In genomic region chr14:20400071-20400470, GRCm38 (mm10) we compare ENCODE assay signal across 8 mouse cellular contexts. TPM values are rescaled to one million over a fixed set of nuclear protein-coding genes. Genes with fewer than 3 reads are reported as not detected.
DNase-seq lines count a peak whose midpoint lies in the region; ATAC-seq and TF ChIP-seq lines count a peak whose summit lies in the region.

No protein-coding gene starts in this region.

- ATAC-seq in frontal cortex, adult (ENCODE audit: low TSS enrichment), result peak; percentile 86
- no peak for ATAC-seq in midbrain, postnatal 0 days (ENCODE audit: low FRiP score)
- no peak for ATAC-seq in midbrain, embryonic 16.5 days
- ATAC-seq in common myeloid progenitor, adult 5-6 weeks (replicated peaks; ENCODE audit: low read depth, poor library complexity, severe bottlenecking), result peak; percentile 91
- no peak for ATAC-seq in midbrain, embryonic 15.5 days (replicated peaks)

- 33% methylated on average over 1 of the region's 1 CpGs for WGBS in midbrain, postnatal 0 days
- 57% methylated on average over 1 of the region's 1 CpGs for WGBS in midbrain, embryonic 16.5 days
- WGBS in liver, adult 2 months, result 53% methylated on average over 1 of the region's 1 CpGs
- WGBS in midbrain, embryonic 15.5 days, result 44% methylated on average over 1 of the region's 1 CpGs

- no peak overlapping the region for H3K4me2 ChIP-seq in midbrain, postnatal 0 days (ENCODE audit: low read depth, low read length, poor library complexity, severe bottlenecking)
- no peak overlapping the region for H3K4me2 ChIP-seq in midbrain, embryonic 16.5 days (ENCODE audit: low read length)
- no peak overlapping the region for H3K4me2 ChIP-seq in midbrain, embryonic 15.5 days

- no peaks in the 10 kb centered on the region for H3K27me3 ChIP-seq in midbrain, postnatal 0 days (ENCODE audit: insufficient read depth, low read length)
- no peaks in the 10 kb centered on the region for H3K27me3 ChIP-seq in midbrain, embryonic 16.5 days (ENCODE audit: control insufficient read depth, insufficient read depth, low read depth, low read length)
- no peaks in the 10 kb centered on the region for H3K27me3 ChIP-seq in liver, adult 2 months (ENCODE audit: control insufficient read depth, insufficient read depth, low read length)
- H3K27me3 ChIP-seq in splenic B cell, adult 2 months (ENCODE audit: control insufficient read depth, insufficient read depth, low read length, poor library complexity, severe bottlenecking), result no peaks in the 10 kb centered on the region
- H3K27me3 ChIP-seq in midbrain, embryonic 15.5 days (replicated peaks), result no peaks in the 10 kb centered on the region

- H3K9me3 ChIP-seq in midbrain, postnatal 0 days (ENCODE audit: low read length), result no peaks in the 10 kb centered on the region
- no peaks in the 10 kb centered on the region for H3K9me3 ChIP-seq in midbrain, embryonic 16.5 days (replicated peaks; ENCODE audit: control insufficient read depth, low read length, poor library complexity, severe bottlenecking)
- H3K9me3 ChIP-seq in midbrain, embryonic 15.5 days, result no peaks in the 10 kb centered on the region

- no peaks in the 10 kb centered on the region for H3K36me3 ChIP-seq in midbrain, postnatal 0 days (ENCODE audit: insufficient read depth, low read length)
- no peaks in the 10 kb centered on the region for H3K36me3 ChIP-seq in midbrain, embryonic 16.5 days (ENCODE audit: control insufficient read depth, insufficient read depth, low read length)
- H3K36me3 ChIP-seq in liver, adult 2 months (ENCODE audit: control insufficient read depth, insufficient read depth, low read length), result no peaks in the 10 kb centered on the region
- H3K36me3 ChIP-seq in splenic B cell, adult 2 months (ENCODE audit: control insufficient read depth, insufficient read depth, low read length, poor library complexity, severe bottlenecking), result no peaks in the 10 kb centered on the region
- H3K36me3 ChIP-seq in midbrain, embryonic 15.5 days (replicated peaks), result no peaks in the 10 kb centered on the region

- H3K79me2 ChIP-seq in liver, adult 2 months (ENCODE audit: control insufficient read depth, insufficient read depth, low read length), result no peaks in the 10 kb centered on the region

- H3K4me1 ChIP-seq in midbrain, postnatal 0 days (ENCODE audit: insufficient read depth, low read length), result no peaks in the 10 kb centered on the region
- no peaks in the 10 kb centered on the region for H3K4me1 ChIP-seq in midbrain, embryonic 16.5 days (ENCODE audit: control insufficient read depth, insufficient read depth, low read length)
- no peaks in the 10 kb centered on the region for H3K4me1 ChIP-seq in liver, adult 2 months (ENCODE audit: control insufficient read depth, insufficient read depth, low read length)
- H3K4me1 ChIP-seq in midbrain, embryonic 15.5 days, result no peaks in the 10 kb centered on the region

- peak; percentile 61 for TF ChIP-seq CTCF in midbrain, postnatal 0 days (IDR thresholded peaks at IDR 0.05)
- peak; percentile 79 for TF ChIP-seq CTCF in liver, adult 2 months (IDR thresholded peaks at IDR 0.05; ENCODE audit: low read depth, low read length)

- no peak for DNase-seq in frontal cortex, postnatal 25 days (ENCODE audit: low spot score in 2 of 2)
- DNase-seq in midbrain, postnatal 0 days (ENCODE audit: low spot score), result peak; percentile 14
- peak; percentile 39 for DNase-seq in liver, adult 2 months (ENCODE audit: extremely low read depth, low read depth, low spot score)
- peak; percentile 63 for DNase-seq in splenic B cell, adult 2 months (ENCODE audit: low read depth, low spot score)

- no peak for TF ChIP-seq POLR2A in liver, adult 2 months (IDR thresholded peaks at IDR 0.05; ENCODE audit: extremely low read depth, insufficient read depth, low read length)

- no peak overlapping the region for H3K27ac ChIP-seq in midbrain, postnatal 0 days (ENCODE audit: low read depth, low read length)
- no peak overlapping the region for H3K27ac ChIP-seq in midbrain, embryonic 16.5 days (ENCODE audit: low read length)
- no peak overlapping the region for H3K27ac ChIP-seq in liver, adult 2 months (replicated peaks; ENCODE audit: insufficient read depth, low read depth, low read length)
- no peak overlapping the region for H3K27ac ChIP-seq in midbrain, embryonic 15.5 days

- no peak overlapping the region for H3K9ac ChIP-seq in midbrain, postnatal 0 days (replicated peaks; ENCODE audit: low read length, poor library complexity, severe bottlenecking)
- H3K9ac ChIP-seq in midbrain, embryonic 16.5 days (ENCODE audit: low read depth, low read length), result no peak overlapping the region
- H3K9ac ChIP-seq in liver, adult 2 months (ENCODE audit: low read depth, low read length), result no peak overlapping the region
- no peak overlapping the region for H3K9ac ChIP-seq in midbrain, embryonic 15.5 days

- no peak overlapping the region for H3K4me3 ChIP-seq in midbrain, postnatal 0 days (ENCODE audit: low read depth, low read length)
- no peak overlapping the region for H3K4me3 ChIP-seq in midbrain, embryonic 16.5 days (ENCODE audit: low read depth, low read length)
- no peak overlapping the region for H3K4me3 ChIP-seq in liver, adult 2 months (ENCODE audit: insufficient read depth, low read depth, low read length)
- no peak overlapping the region for H3K4me3 ChIP-seq in midbrain, embryonic 15.5 days

RNA-seq across cellular contexts. Expression of gene Mrps16, which starts 6.6 kb away (rescaled TPM):
- total RNA-seq in midbrain, postnatal 0 days (2014; rRNA removed), result 28.2 and 36.2 TPM in 2 replicates
- 66.2 and 71.7 TPM in 2 replicates for polyA plus RNA-seq in midbrain, postnatal 0 days (2015; fragmentation: Nextera tagmentation; extraction: Ambion mirVana)
- polyA plus RNA-seq in midbrain, embryonic 16.5 days (2015; fragmentation: Nextera tagmentation; extraction: Ambion mirVana), result 58.7 and 61.5 TPM in 2 replicates
- 38.8 and 43.9 TPM in 2 replicates for total RNA-seq in common myeloid progenitor, adult 5-6 weeks (2017)
- total RNA-seq in liver, adult 2 months (2014; rRNA removed), result 24.9 and 29.4 TPM in 2 replicates
- 26.7 and 29.2 TPM in 2 replicates for polyA plus RNA-seq in liver, adult 2 months (2012; rRNA removed)
- 57.0 and 60.5 TPM in 2 replicates for polyA plus RNA-seq in midbrain, embryonic 15.5 days (2015; fragmentation: Nextera tagmentation; extraction: Ambion mirVana)

RNA-seq across cellular contexts. Expression of gene Dnajc9, which starts 11.4 kb away (rescaled TPM):
- total RNA-seq in midbrain, postnatal 0 days (2014; rRNA removed), result 47.8 and 51.0 TPM in 2 replicates
- polyA plus RNA-seq in midbrain, postnatal 0 days (2015; fragmentation: Nextera tagmentation; extraction: Ambion mirVana), result 96.3 and 98.7 TPM in 2 replicates
- 123 and 124 TPM in 2 replicates for polyA plus RNA-seq in midbrain, embryonic 16.5 days (2015; fragmentation: Nextera tagmentation; extraction: Ambion mirVana)
- total RNA-seq in common myeloid progenitor, adult 5-6 weeks (2017), result 329 and 390 TPM in 2 replicates
- 6.6 and 7.9 TPM in 2 replicates for total RNA-seq in liver, adult 2 months (2014; rRNA removed)
- polyA plus RNA-seq in liver, adult 2 months (2012; rRNA removed), result 4.6 and 5.7 TPM in 2 replicates
- 130 and 134 TPM in 2 replicates for polyA plus RNA-seq in midbrain, embryonic 15.5 days (2015; fragmentation: Nextera tagmentation; extraction: Ambion mirVana)

RNA-seq across cellular contexts. Expression of gene Cfap70, which starts 52.0 kb away (rescaled TPM):
- 1.1 and 2.8 TPM in 2 replicates for total RNA-seq in midbrain, postnatal 0 days (2014; rRNA removed)
- polyA plus RNA-seq in midbrain, postnatal 0 days (2015; fragmentation: Nextera tagmentation; extraction: Ambion mirVana), result 1.5 and 3.4 TPM in 2 replicates
- polyA plus RNA-seq in midbrain, embryonic 16.5 days (2015; fragmentation: Nextera tagmentation; extraction: Ambion mirVana), result 1.3 and 2.4 TPM in 2 replicates
- 0.05 TPM in 1 of 2 replicates, not detected in the other for total RNA-seq in common myeloid progenitor, adult 5-6 weeks (2017)
- under 0.01 TPM in 1 of 2 replicates, not detected in the other for total RNA-seq in liver, adult 2 months (2014; rRNA removed)
- polyA plus RNA-seq in liver, adult 2 months (2012; rRNA removed), result not detected in 2 replicates
- 0.72 and 1.7 TPM in 2 replicates for polyA plus RNA-seq in midbrain, embryonic 15.5 days (2015; fragmentation: Nextera tagmentation; extraction: Ambion mirVana)

RNA-seq across cellular contexts. Expression of gene Fam149b, which starts 52.1 kb away (rescaled TPM):
- 61.5 and 70.3 TPM in 2 replicates for total RNA-seq in midbrain, postnatal 0 days (2014; rRNA removed)
- polyA plus RNA-seq in midbrain, postnatal 0 days (2015; fragmentation: Nextera tagmentation; extraction: Ambion mirVana), result 24.4 and 25.4 TPM in 2 replicates
- polyA plus RNA-seq in midbrain, embryonic 16.5 days (2015; fragmentation: Nextera tagmentation; extraction: Ambion mirVana), result 40.6 and 45.5 TPM in 2 replicates
- total RNA-seq in common myeloid progenitor, adult 5-6 weeks (2017), result 21.5 and 28.5 TPM in 2 replicates
- total RNA-seq in liver, adult 2 months (2014; rRNA removed), result 20.8 and 24.8 TPM in 2 replicates
- polyA plus RNA-seq in liver, adult 2 months (2012; rRNA removed), result 14.6 and 17.5 TPM in 2 replicates
- 47.3 and 48.4 TPM in 2 replicates for polyA plus RNA-seq in midbrain, embryonic 15.5 days (2015; fragmentation: Nextera tagmentation; extraction: Ambion mirVana)

RNA-seq across cellular contexts. Expression of gene Ecd, which starts 52.1 kb away (rescaled TPM):
- 39.6 and 42.6 TPM in 2 replicates for total RNA-seq in midbrain, postnatal 0 days (2014; rRNA removed)
- 36.3 TPM in 2 replicates for polyA plus RNA-seq in midbrain, postnatal 0 days (2015; fragmentation: Nextera tagmentation; extraction: Ambion mirVana)
- 47.9 and 49.1 TPM in 2 replicates for polyA plus RNA-seq in midbrain, embryonic 16.5 days (2015; fragmentation: Nextera tagmentation; extraction: Ambion mirVana)
- 60.3 and 73.0 TPM in 2 replicates for total RNA-seq in common myeloid progenitor, adult 5-6 weeks (2017)
- 16.7 and 17.5 TPM in 2 replicates for total RNA-seq in liver, adult 2 months (2014; rRNA removed)
- polyA plus RNA-seq in liver, adult 2 months (2012; rRNA removed), result 13.6 and 14.9 TPM in 2 replicates
- 49.2 and 54.3 TPM in 2 replicates for polyA plus RNA-seq in midbrain, embryonic 15.5 days (2015; fragmentation: Nextera tagmentation; extraction: Ambion mirVana)

Comparison
In these comparisons a context has a peak if more than half of its experiments do, and no peak if none do; other contexts are left out.
1. ATAC-seq: peak in frontal cortex, adult (single experiment) and common myeloid progenitor, adult 5-6 weeks (single experiment); none in midbrain, postnatal 0 days (single experiment), midbrain, embryonic 16.5 days (single experiment) and midbrain, embryonic 15.5 days (single experiment).
2. DNase-seq: peak in midbrain, postnatal 0 days (single experiment), liver, adult 2 months (single experiment) and splenic B cell, adult 2 months (single experiment); none in frontal cortex, postnatal 25 days (0 of 2).
3. RNA of gene Dnajc9, which starts 11.4 kb away (polyA plus RNA-seq): 130 to 134 TPM in midbrain, embryonic 15.5 days, 123 to 124 TPM in midbrain, embryonic 16.5 days and 96.3 to 98.7 TPM in midbrain, postnatal 0 days; 4.6 to 5.7 TPM in liver, adult 2 months; every median in the first group is over 10 times any median in the second.